Mouse (Mus musculus) cerebellum, adult 18-20 months (tissue): ENCODE data around the gene Scgb2b12.
"Not testable (repeated sequence)": the region's sequence is repeated elsewhere in the genome, so short reads cannot be mapped to it uniquely, and the experiment has no call there.

Experiments
- DNase-seq, 2 experiments: peaks; one replicate each; pipeline ENCODE4 v3.0.0; 2021

Gene Scgb2b12

DNA sequence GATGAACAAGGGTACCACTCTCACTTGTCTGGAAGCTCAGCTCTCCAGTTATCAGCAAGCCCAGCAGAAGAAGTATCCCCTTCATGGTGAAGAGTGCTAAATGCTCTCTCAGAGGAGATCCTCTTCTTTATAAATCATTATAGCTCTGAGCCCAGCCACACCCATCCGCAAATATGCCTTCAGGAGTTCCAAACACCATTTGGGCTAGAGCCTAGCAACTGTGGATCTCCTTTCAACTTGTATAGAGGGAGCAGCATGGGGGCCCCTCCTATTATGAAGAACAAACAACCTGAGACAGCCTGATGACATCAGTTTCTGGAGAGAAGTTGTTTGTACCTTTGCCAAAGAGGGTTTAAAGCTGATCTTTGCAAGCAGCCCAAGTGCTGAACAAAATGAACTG is at the start of gene Scgb2b12:
Scgb2b12 (minus strand) TSS at position 101 of the 400 bp plus-strand sequence.
- DNase-seq, result not testable (repeated sequence)

DNA sequence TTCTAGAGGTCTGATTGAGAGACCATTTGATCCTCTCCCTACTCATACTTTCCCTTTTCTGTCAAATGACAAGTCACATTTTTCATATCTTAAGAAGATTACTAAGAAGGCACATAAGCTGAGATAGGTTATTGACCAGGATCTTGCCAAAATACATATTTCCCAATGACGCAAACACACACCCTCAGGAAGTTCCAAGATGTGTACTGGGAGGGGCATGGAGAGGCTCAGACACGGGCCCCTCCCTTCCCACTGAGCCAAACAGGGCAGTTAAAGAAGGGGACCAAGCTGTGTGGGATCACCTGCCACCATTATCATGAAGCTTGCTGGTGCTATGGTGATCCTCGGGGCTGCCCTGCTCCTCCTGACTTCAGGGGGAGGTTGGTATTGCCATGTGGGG is 6.8 kb upstream of the Scgb2b12 start, which contains the start of gene Scgb1b12:
Scgb1b12 (plus strand) TSS at position 301 of the 400 bp plus-strand sequence.
- not testable (repeated sequence) for DNase-seq
